Mouse (Mus musculus) stomach, embryonic 16.5 days (tissue): ENCODE results near the gene Olfr398. TPM values are rescaled to one million over a fixed set of nuclear protein-coding genes. Genes with fewer than 3 reads are reported as not detected.

ENCODE experiments used
- ATAC-seq: fragments of 200-750 bp; cut with Nextera tagmentation; 2 replicates; pipeline ENCODE4 v1.8.0; 2017; ENCODE audit warnings: moderate number of reproducible peaks, moderate TSS enrichment; ENCODE audit not compliant: insufficient read depth, low FRiP score
- H3K27ac ChIP-seq: fragments of 300-500 bp; sonication (generic); 2 replicates; pipeline ENCODE4 v1.5.1; 2014; ENCODE audit warnings: low read length
- H3K27me3 ChIP-seq: fragments of 300-500 bp; sonication (generic); 2 replicates; pipeline ENCODE4 v1.6.1; 2014; ENCODE audit warnings: low read length, control low read depth, mixed read lengths; ENCODE audit not compliant: control insufficient read depth, insufficient read depth
- H3K36me3 ChIP-seq: fragments of 300-500 bp; sonication (generic); 2 replicates; pipeline ENCODE4 v1.6.1; 2014; ENCODE audit warnings: low read length; ENCODE audit not compliant: control insufficient read depth, insufficient read depth
- H3K4me1 ChIP-seq: fragments of 300-500 bp; sonication (generic); 2 replicates; pipeline ENCODE4 v1.6.1; 2014; ENCODE audit warnings: low read length, control low read depth, mixed read lengths; ENCODE audit not compliant: control insufficient read depth, insufficient read depth
- H3K4me2 ChIP-seq: fragments of 300-500 bp; sonication (generic); 2 replicates; pipeline ENCODE4 v1.6.1; 2014; ENCODE audit warnings: low read depth, low read length, mixed read lengths
- H3K4me3 ChIP-seq: fragments of 300-500 bp; sonication (generic); replicated peaks from 2 replicates; pipeline ENCODE4 v1.5.1; 2014; ENCODE audit warnings: mild to moderate bottlenecking, low read length
- H3K9ac ChIP-seq: fragments of 300-500 bp; sonication (generic); 2 replicates; pipeline ENCODE4 v1.6.1; 2014; ENCODE audit warnings: low read length
- H3K9me3 ChIP-seq: fragments of 300-500 bp; sonication (generic); replicated peaks from 2 replicates; pipeline ENCODE4 v1.6.1; 2016; ENCODE audit warnings: low read length, control low read depth; ENCODE audit not compliant: control insufficient read depth
- WGBS: fragments of 180-500 bp; shearing (Covaris S2); extraction: QIAGEN DNeasy Blood & Tissue Kit; methylation state at CpG from one replicate; pipeline ENCODE4 v1.1.7; 2014; 5-methylcytosine and 5-hydroxymethylcytosine counted together
- polyA plus RNA-seq: library from polyadenylated mRNA; unstranded; fragments of >200 nt; fragmentation: Nextera tagmentation; extraction: Ambion mirVana; gene quantifications from 2 replicates; pipeline ENCODE4 v1.2.1, GENCODE M21; 2015

Olfr398 gene
- not detected in 2 replicates for polyA plus RNA-seq

GRCm38 (mm10) chr11:73990307-73990706, at the start of gene Olfr398:
Olfr398 (minus strand) TSS chr11:73990407.
- no peak within 1 kb of the TSS for H3K27ac ChIP-seq
- H3K9ac ChIP-seq, result no peak within 1 kb of the TSS
- no peaks in the 10 kb centered on the region for H3K4me1 ChIP-seq
- H3K4me3 ChIP-seq, result no peak within 1 kb of the TSS
- H3K36me3 ChIP-seq, result no peaks in the 10 kb centered on the region
- H3K9me3 ChIP-seq, result no peaks in the 10 kb centered on the region
- H3K4me2 ChIP-seq, result no peak within 1 kb of the TSS
- no peak for ATAC-seq
- H3K27me3 ChIP-seq, result no peaks in the 10 kb centered on the region

- ATAC-seq, result no peak
- Histone ChIP-seq H3K4me1 (no peaks in the 10 kb centered on the region), H3K27ac (no peak overlapping the region), H3K4me3 (no peak overlapping the region), H3K4me2 (no peak overlapping the region), H3K9ac (no peak overlapping the region), H3K36me3 (no peaks in the 10 kb centered on the region), H3K9me3 (no peaks in the 10 kb centered on the region), H3K27me3 (no peaks in the 10 kb centered on the region)
These were observed 2.9 kb upstream of the Olfr398 start for GRCm38 (mm10) chr11:73993115-73993514.

GRCm38 (mm10) chr11:73960517-73960916, 29.7 kb downstream of the Olfr398 start, which contains the start of gene Olfr397:
Olfr397 (plus strand) TSS chr11:73960817.
- no peak for ATAC-seq
- Histone ChIP-seq H3K9ac (no peak within 1 kb of the TSS), H3K27ac (no peak within 1 kb of the TSS), H3K9me3 (no peaks in the 10 kb centered on the region), H3K4me2 (no peak within 1 kb of the TSS), H3K36me3 (no peaks in the 10 kb centered on the region), H3K4me3 (no peak within 1 kb of the TSS), H3K27me3 (no peaks in the 10 kb centered on the region), H3K4me1 (no peaks in the 10 kb centered on the region)
- 55% methylated on average over 1 of the region's 1 CpGs for WGBS

- H3K9ac ChIP-seq, result no peak within 1 kb of the TSS
- no peaks in the 10 kb centered on the region for H3K9me3 ChIP-seq
- no peaks in the 10 kb centered on the region for H3K36me3 ChIP-seq
- H3K4me2 ChIP-seq, result no peak within 1 kb of the TSS
- ATAC-seq, result no peak
- no peak within 1 kb of the TSS for H3K27ac ChIP-seq
- H3K4me3 ChIP-seq, result no peak within 1 kb of the TSS
- H3K27me3 ChIP-seq, result no peaks in the 10 kb centered on the region
- H3K4me1 ChIP-seq, result no peaks in the 10 kb centered on the region
These were observed 53.8 kb downstream of the Olfr398 start, which contains the start of gene Olfr23 for GRCm38 (mm10) chr11:73936377-73936776. Olfr23 (plus strand) TSS chr11:73936677.

Other genes starting within 250 kb of the Olfr398 start
- gene Olfr389, start 209.7 kb downstream of the Olfr398 start, polyA plus RNA-seq, result not detected in 2 replicates
- gene Olfr390, start 207.4 kb downstream of the Olfr398 start, polyA plus RNA-seq, result not detected in 2 replicates
- not detected in 2 replicates for gene Olfr391-ps, start 187.4 kb downstream of the Olfr398 start, polyA plus RNA-seq
- not detected in 2 replicates for gene Olfr392, start 173.4 kb downstream of the Olfr398 start, polyA plus RNA-seq
- gene Olfr393, start 139.0 kb downstream of the Olfr398 start, polyA plus RNA-seq, result not detected in 2 replicates
- gene Olfr394, start 99.6 kb downstream of the Olfr398 start, polyA plus RNA-seq, result not detected in 2 replicates
- not detected in 2 replicates for gene Olfr395, start 81.1 kb downstream of the Olfr398 start, polyA plus RNA-seq
- not detected in 2 replicates for gene Olfr23, start 53.7 kb downstream of the Olfr398 start, polyA plus RNA-seq
- not detected in 2 replicates for gene Olfr397, start 29.6 kb downstream of the Olfr398 start, polyA plus RNA-seq
- not detected in 2 replicates for gene Olfr139, start 66.1 kb upstream of the Olfr398 start, polyA plus RNA-seq
- gene Olfr399, start 66.2 kb upstream of the Olfr398 start, polyA plus RNA-seq, result not detected in 2 replicates
- gene Zfp616, start 79.5 kb upstream of the Olfr398 start, polyA plus RNA-seq, result not detected in 2 replicates
- not detected in 2 replicates for gene Olfr401, start 123.3 kb upstream of the Olfr398 start, polyA plus RNA-seq
- not detected in 2 replicates for gene Olfr402, start 163.1 kb upstream of the Olfr398 start, polyA plus RNA-seq
- gene Olfr403, start 195.8 kb upstream of the Olfr398 start, polyA plus RNA-seq, result not detected in 2 replicates
- gene Olfr43, start 221.0 kb upstream of the Olfr398 start, polyA plus RNA-seq, result not detected in 2 replicates